Mouse (Mus musculus) myocyte (in vitro differentiated cells): ENCODE data around the gene Gbp9. TPM values are rescaled to one million over a fixed set of nuclear protein-coding genes. Genes with fewer than 3 reads are reported as not detected.
"Not testable (repeated sequence)": the region's sequence is repeated elsewhere in the genome, so short reads cannot be mapped to it uniquely, and the experiment has no call there.

ENCODE experiments used
- H3K27me3 ChIP-seq: one replicate; pipeline ENCODE4 v1.6.1; 2011; ENCODE audit not compliant: control insufficient read depth, insufficient read depth, insufficient read length
- H3K36me3 ChIP-seq: one replicate; pipeline ENCODE4 v1.6.1; 2011; ENCODE audit not compliant: control insufficient read depth, insufficient read depth
- H3K4me2 ChIP-seq: one replicate; pipeline ENCODE4 v1.6.1; 2011; ENCODE audit warnings: low read depth, control low read depth
- H3K4me3 ChIP-seq: one replicate; pipeline ENCODE4 v1.5.1; 2011; ENCODE audit warnings: mild to moderate bottlenecking, control low read depth, moderate library complexity
- H3K79me2 ChIP-seq: one replicate; pipeline ENCODE4 v1.6.1; 2011; ENCODE audit not compliant: control insufficient read depth, insufficient read depth
- H3ac ChIP-seq: one replicate; pipeline ENCODE4 v1.6.1; 2011; ENCODE audit not compliant: control insufficient read depth, insufficient read length
- CEBPB ChIP-seq: IDR thresholded peaks from 2 replicates; pipeline ENCODE4 v1.6.1; 2011; ENCODE audit warnings: mild to moderate bottlenecking, moderate library complexity; ENCODE audit not compliant: poor library complexity, insufficient read depth, severe bottlenecking
- E2F4 ChIP-seq: IDR thresholded peaks from one replicate; pipeline ENCODE4 v1.6.1; 2011; ENCODE audit warnings: mild to moderate bottlenecking, control low read depth, moderate library complexity; ENCODE audit not compliant: insufficient read depth
- MAX ChIP-seq: IDR thresholded peaks from one replicate; pipeline ENCODE4 v1.6.1; 2011; ENCODE audit warnings: low read depth, mild to moderate bottlenecking, control low read depth
- MYOD1 ChIP-seq, 3 experiments: IDR thresholded peaks; one replicate each; pipeline ENCODE4 v1.6.1; 2011; ENCODE audit warnings: control low read depth in 2 of 3, low read depth in 2 of 3, mild to moderate bottlenecking in 2 of 3, moderate library complexity in 1 of 3; ENCODE audit not compliant: insufficient read length in 2 of 3, control insufficient read depth in 1 of 3
- MYOG ChIP-seq, 3 experiments: IDR thresholded peaks; one replicate each; pipeline ENCODE4 v1.6.1; 2011; ENCODE audit warnings: control low read depth in 2 of 3, low read depth in 2 of 3, mild to moderate bottlenecking in 2 of 3; ENCODE audit not compliant: insufficient read length in 2 of 3, control insufficient read depth in 1 of 3, insufficient read depth in 1 of 3
- POLR2A ChIP-seq: IDR thresholded peaks from one replicate; pipeline ENCODE4 v1.6.1; 2011; ENCODE audit warnings: low read depth, mild to moderate bottlenecking, control low read depth, moderate library complexity; ENCODE audit not compliant: insufficient read length
- POLR2AphosphoS2 ChIP-seq: IDR thresholded peaks from one replicate; pipeline ENCODE4 v1.6.1; 2011; ENCODE audit warnings: low read depth, control low read depth; ENCODE audit not compliant: insufficient read length
- REST ChIP-seq: IDR thresholded peaks from one replicate; pipeline ENCODE4 v1.6.1; 2011; ENCODE audit warnings: mild to moderate bottlenecking, control low read depth, moderate library complexity; ENCODE audit not compliant: insufficient read depth, insufficient read length
- SRF ChIP-seq: IDR thresholded peaks from one replicate; pipeline ENCODE4 v1.6.1; 2011; ENCODE audit warnings: low read depth; ENCODE audit not compliant: control insufficient read depth, insufficient read length
- TCF12 ChIP-seq: IDR thresholded peaks from one replicate; pipeline ENCODE4 v1.6.1; 2011; ENCODE audit warnings: mild to moderate bottlenecking, control low read depth; ENCODE audit not compliant: poor library complexity, insufficient read depth, severe bottlenecking
- TCF3 ChIP-seq: IDR thresholded peaks from one replicate; pipeline ENCODE4 v1.6.1; 2011; ENCODE audit warnings: low read depth, control low read depth; ENCODE audit not compliant: insufficient read length
- USF1 ChIP-seq: IDR thresholded peaks from one replicate; pipeline ENCODE4 v1.6.1; 2011; ENCODE audit warnings: low read depth, mild to moderate bottlenecking, control low read depth, moderate library complexity
- polyA plus RNA-seq: library from polyadenylated mRNA; unstranded; fragments of >200 nt; fragmentation: generic; extraction: Trizol; gene quantifications from one replicate; pipeline ENCODE4 v1.2.1, GENCODE M21; 2012; ENCODE audit warnings: missing spikeins

The Gbp9 gene
- polyA plus RNA-seq, 1 experiment: 0.85 TPM

DNA sequence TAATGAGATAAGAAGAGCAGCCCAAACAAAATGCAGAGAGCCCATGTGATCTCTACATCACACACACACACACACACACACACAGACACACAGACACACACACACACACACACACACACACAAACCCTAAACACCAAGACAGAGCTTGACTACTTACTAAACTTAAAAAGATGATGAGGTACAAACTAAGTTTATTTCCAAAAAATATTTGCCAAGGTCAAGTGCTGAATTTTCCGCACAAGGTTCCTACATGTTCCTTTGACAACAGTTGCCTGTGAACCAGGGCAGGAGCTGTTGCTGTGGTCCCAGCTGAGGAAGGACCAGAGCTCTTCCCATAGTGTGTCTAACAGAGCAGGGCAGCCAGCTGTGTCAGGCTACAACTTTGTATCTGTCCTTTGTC is 433 bp downstream of the Gbp9 start:
- Histone ChIP-seq H3K4me3 (no peak overlapping the region), H3K4me2 (no peak overlapping the region)

DNA sequence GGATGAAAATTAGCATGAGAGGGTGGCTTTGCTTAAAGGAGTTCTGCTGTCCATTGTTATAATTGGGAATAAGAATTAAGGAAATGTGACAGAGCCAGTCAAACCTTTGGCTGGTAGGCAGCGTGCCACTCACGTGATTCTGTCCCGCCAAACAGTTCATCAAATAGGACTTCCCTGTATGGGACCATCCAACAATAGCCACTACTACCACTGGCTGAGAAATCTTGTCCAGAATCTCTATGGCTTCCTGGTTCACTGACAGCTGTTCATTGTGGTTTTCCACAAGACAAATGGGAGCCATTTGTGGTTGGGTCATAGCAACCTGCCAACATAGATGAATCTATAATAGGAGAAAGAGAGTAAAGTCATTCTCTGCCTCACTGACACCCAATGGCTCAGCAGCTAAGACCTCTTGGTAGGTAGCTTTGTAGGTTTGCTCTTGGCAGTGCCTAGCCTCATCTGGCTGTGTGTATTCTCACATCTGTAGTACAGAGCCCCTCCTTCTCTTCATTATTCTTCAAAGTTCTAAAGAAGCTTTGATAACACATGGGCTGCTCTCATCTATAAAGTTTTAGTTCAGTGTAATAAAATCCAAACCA is 2.5 kb downstream of the Gbp9 start:
- H3K79me2 ChIP-seq, H3K36me3 ChIP-seq, H3K4me3 ChIP-seq, H3K27me3 ChIP-seq, H3ac ChIP-seq: not testable (repeated sequence)
- peak overlapping the region; percentile 21 for H3K4me2 ChIP-seq
- TF ChIP-seq MYOG (IDR thresholded peaks at IDR 0.05; ENCODE audit: control insufficient read depth in 1 of 3, insufficient read depth in 1 of 3, insufficient read length in 2 of 3, low read depth in 2 of 3) (peak in 1 of 3 experiments; percentile 42), TCF12 (peak; percentile 33)

More for the DNA sequence above, 433 bp downstream of the Gbp9 start:
- Histone ChIP-seq H3ac (no peak overlapping the region), H3K79me2 (no peaks in the 10 kb centered on the region), H3K36me3 (no peaks in the 10 kb centered on the region), H3K27me3 (no peaks in the 10 kb centered on the region)
- TF ChIP-seq POLR2AphosphoS2 (no peak), SRF (no peak), TCF3 (no peak), E2F4 (no peak), USF1 (no peak), MAX (no peak), TCF12 (no peak), REST (no peak)

DNA sequence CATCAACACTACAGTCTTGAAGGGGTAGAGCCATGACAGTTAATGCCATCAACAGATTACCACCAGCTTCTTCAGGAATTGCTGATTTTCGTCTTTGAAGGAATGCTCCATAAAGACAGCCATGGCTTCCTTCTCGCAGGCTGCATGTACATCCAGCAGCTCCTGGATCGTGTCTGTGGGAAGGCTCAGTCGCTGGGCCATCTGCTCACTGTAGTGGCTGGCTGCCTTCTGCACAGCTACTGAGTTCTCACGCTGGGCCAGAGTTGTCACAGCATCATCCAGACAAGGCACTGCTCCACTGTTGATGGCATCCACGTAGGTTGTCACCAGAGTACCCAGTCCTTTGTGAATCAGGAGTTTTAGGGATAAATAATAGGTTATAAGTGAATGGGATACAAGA is 17.6 kb downstream of the Gbp9 start:
- H3ac ChIP-seq, H3K4me2 ChIP-seq, H3K4me3 ChIP-seq, H3K79me2 ChIP-seq, H3K36me3 ChIP-seq, H3K27me3 ChIP-seq: not testable (repeated sequence)

DNA sequence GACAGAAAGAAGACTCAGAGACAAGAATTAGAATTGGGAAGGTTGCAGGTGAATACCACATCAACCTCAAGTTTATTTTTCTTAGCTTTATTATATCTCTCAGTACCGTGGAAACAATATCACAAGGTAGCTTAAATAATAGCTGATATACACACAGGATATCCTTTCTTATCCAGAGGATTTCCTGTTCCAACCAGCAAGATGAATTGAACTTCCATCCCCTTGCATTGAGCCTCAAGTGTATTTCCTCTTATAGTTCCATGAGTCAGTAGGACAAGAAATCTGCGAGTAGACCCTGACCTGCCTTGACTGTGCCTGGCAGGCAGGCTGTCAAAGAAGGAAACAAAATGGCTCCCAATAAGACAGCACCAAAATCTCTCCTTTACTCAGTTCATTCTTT is 23.6 kb downstream of the Gbp9 start:
- H3K4me2 ChIP-seq: no peak overlapping the region
- H3K27me3 ChIP-seq: no peaks in the 10 kb centered on the region
- H3K4me3 ChIP-seq: no peak overlapping the region
- no peak overlapping the region for H3ac ChIP-seq
- H3K79me2 ChIP-seq: no peaks in the 10 kb centered on the region
- no peaks in the 10 kb centered on the region for H3K36me3 ChIP-seq
- no peak for TF ChIP-seq MYOD1 (IDR thresholded peaks at IDR 0.05; ENCODE audit: control insufficient read depth in 1 of 3, insufficient read length in 2 of 3, low read depth in 2 of 3)
- no peak for TF ChIP-seq POLR2A
- no peak for TF ChIP-seq MAX

DNA sequence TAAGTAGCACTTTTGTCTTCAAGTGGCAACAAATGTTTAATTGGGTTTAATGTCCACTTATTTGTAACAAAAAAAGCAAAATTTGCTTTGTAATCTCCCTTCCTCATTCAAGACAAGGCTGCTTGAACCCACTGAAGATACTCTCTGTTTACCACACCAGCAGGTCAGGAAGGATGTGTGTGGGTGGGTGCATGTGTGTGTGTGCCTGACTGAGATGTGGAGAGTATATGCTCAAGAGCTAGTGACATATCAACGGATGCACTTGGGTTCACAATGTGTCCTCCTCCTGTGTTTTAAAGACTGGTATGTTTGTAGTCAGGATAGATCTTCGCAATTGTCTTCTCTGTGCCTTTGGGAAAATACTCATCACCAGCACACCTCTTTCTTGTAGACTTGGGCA is 24.6 kb downstream of the Gbp9 start:
- H3K36me3 ChIP-seq: no peaks in the 10 kb centered on the region
- H3ac ChIP-seq: no peak overlapping the region
- no peak overlapping the region for H3K4me3 ChIP-seq
- no peaks in the 10 kb centered on the region for H3K27me3 ChIP-seq
- H3K4me2 ChIP-seq: no peak overlapping the region
- no peaks in the 10 kb centered on the region for H3K79me2 ChIP-seq
- TF ChIP-seq USF1: no peak
- no peak for TF ChIP-seq SRF
- TF ChIP-seq POLR2AphosphoS2: no peak
- TF ChIP-seq REST: no peak
- TF ChIP-seq TCF12: no peak
- no peak for TF ChIP-seq MAX
- no peak for TF ChIP-seq POLR2A
- TF ChIP-seq E2F4: no peak
- TF ChIP-seq TCF3: no peak
- TF ChIP-seq CEBPB: no peak
- TF ChIP-seq MYOG (IDR thresholded peaks at IDR 0.05; ENCODE audit: control insufficient read depth in 1 of 3, insufficient read depth in 1 of 3, insufficient read length in 2 of 3, low read depth in 2 of 3): no peak
- no peak for TF ChIP-seq MYOD1 (IDR thresholded peaks at IDR 0.05; ENCODE audit: control insufficient read depth in 1 of 3, insufficient read length in 2 of 3, low read depth in 2 of 3)

DNA sequence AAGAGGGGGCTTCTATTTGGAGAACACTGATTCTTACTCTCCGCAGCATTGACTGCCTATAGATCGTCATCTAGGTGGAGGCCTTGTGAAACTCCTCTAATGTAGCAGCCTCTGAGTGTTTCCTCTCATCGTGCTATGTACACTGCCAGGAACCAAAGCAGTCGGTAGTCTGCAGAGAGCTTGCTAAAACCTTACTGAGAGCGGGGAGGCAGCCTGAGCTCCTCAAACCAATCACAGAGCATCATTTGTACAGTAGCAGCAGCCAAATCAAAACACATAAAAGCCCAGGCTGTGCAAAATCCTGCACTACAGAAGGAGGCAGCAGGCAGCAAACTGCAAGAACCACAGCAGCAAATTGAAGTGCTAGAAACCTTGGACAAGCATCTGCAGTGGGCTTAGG is 25.7 kb downstream of the Gbp9 start:
- Histone ChIP-seq H3K4me3 (no peak overlapping the region), H3K79me2 (no peaks in the 10 kb centered on the region), H3K4me2 (no peak overlapping the region), H3K27me3 (no peaks in the 10 kb centered on the region), H3K36me3 (no peaks in the 10 kb centered on the region), H3ac (no peak overlapping the region)
- no peak for TF ChIP-seq SRF

DNA sequence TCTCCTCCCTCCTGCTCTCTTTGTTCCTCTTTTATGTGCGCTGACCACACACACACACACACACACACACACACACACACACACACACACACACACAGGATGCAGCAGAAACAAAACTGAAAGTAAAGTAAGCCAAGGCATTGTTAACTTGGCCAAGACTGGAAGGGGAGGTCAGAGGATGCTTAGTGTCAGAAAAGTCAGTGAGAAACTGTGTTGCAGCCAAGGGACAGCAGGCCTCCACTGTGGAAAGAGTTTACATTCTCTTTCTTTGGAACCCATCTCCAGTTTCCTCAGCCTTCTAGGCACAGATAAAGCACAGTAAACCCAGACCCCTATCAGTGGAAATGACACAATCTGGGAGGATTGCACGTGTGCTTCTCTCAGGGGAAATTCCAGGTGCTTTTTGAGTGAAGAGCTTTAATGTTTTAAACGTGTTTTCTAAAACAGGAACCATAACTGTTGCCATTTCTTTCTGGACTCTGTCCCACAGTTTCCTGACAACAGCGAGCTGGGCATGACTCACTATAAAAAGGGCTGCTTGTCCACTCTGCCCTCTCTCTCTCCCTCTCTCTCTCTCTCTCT is 29.0 kb downstream of the Gbp9 start:
- not testable (repeated sequence) for H3ac ChIP-seq, H3K4me3 ChIP-seq, H3K79me2 ChIP-seq, H3K36me3 ChIP-seq, H3K27me3 ChIP-seq
- H3K4me2 ChIP-seq: peak overlapping the region; percentile 42

DNA sequence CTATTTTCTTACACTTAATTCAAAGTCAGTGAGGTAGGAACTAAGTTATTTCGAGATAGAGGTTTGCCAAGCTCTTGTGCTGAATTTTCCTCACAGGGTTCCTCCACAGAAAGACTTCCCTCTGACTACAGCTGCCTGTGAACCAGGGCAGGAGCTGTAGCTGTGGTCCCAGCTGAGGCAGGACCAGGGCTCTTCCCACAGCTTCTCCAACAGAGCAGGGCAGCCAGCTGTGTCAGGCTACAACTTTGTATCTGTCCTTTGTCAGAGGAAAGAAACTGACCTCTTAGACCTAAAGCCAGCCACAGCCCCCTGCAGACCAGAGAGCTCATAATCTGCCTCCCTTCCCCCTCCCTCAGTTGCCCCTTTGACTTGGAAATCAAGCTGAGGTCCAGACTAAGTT is 29.6 kb downstream of the Gbp9 start:
- not testable (repeated sequence) for H3K79me2 ChIP-seq, H3K27me3 ChIP-seq, H3K36me3 ChIP-seq, H3K4me2 ChIP-seq, H3ac ChIP-seq, H3K4me3 ChIP-seq
